Mouse (Mus musculus) liver, embryonic 13.5 days (tissue): ENCODE results near the gene H2al1c. TPM values are rescaled to one million over a fixed set of nuclear protein-coding genes. Genes with fewer than 3 reads are reported as not detected.
"Not testable (repeated sequence)": the region's sequence is repeated elsewhere in the genome, so short reads cannot be mapped to it uniquely, and the experiment has no call there.

ENCODE experiments used
- ATAC-seq: fragments of 200-750 bp; cut with Nextera tagmentation; 2 replicates; pipeline ENCODE4 v1.8.0; 2017; ENCODE audit warnings: low read depth, mild to moderate bottlenecking, moderate number of reproducible peaks, moderate library complexity
- DNase-seq: peaks from one replicate; pipeline ENCODE4 v3.0.0; 2022
- H3K27ac ChIP-seq: fragments of 300-500 bp; sonication (generic); 2 replicates; pipeline ENCODE4 v1.5.1; 2015; ENCODE audit warnings: moderate library complexity, mild to moderate bottlenecking, inconsistent platforms
- H3K27me3 ChIP-seq: fragments of 300-500 bp; sonication (generic); 2 replicates; pipeline ENCODE4 v1.6.1; 2015; ENCODE audit warnings: mild to moderate bottlenecking, inconsistent platforms
- H3K36me3 ChIP-seq: fragments of 300-500 bp; sonication (generic); 2 replicates; pipeline ENCODE4 v1.6.1; 2015; ENCODE audit warnings: mild to moderate bottlenecking, inconsistent platforms
- H3K4me1 ChIP-seq: fragments of 300-500 bp; sonication (generic); replicated peaks from 2 replicates; pipeline ENCODE4 v1.6.1; 2015; ENCODE audit warnings: inconsistent platforms
- H3K4me2 ChIP-seq: fragments of 300-500 bp; sonication (generic); 2 replicates; pipeline ENCODE4 v1.6.1; 2015; ENCODE audit warnings: inconsistent platforms, mild to moderate bottlenecking, moderate library complexity
- H3K4me3 ChIP-seq: fragments of 300-500 bp; sonication (generic); replicated peaks from 2 replicates; pipeline ENCODE4 v1.5.1; 2015; ENCODE audit warnings: mild to moderate bottlenecking, inconsistent platforms
- H3K9ac ChIP-seq: fragments of 300-500 bp; sonication (generic); 2 replicates; pipeline ENCODE4 v1.6.1; 2015; ENCODE audit warnings: mild to moderate bottlenecking, inconsistent platforms
- H3K9me3 ChIP-seq: fragments of 300-500 bp; sonication (generic); replicated peaks from 2 replicates; pipeline ENCODE4 v1.6.1; 2016; ENCODE audit warnings: inconsistent platforms
- WGBS: fragments of 180-500 bp; shearing (Covaris S2); methylation state at CpG from one replicate; pipeline ENCODE4 v1.1.7; 2015; ENCODE audit not compliant: insufficient replicate concordance; 5-methylcytosine and 5-hydroxymethylcytosine counted together
- polyA plus RNA-seq: library from polyadenylated mRNA; unstranded; fragments of >200 nt; fragmentation: Nextera tagmentation; extraction: Ambion mirVana; gene quantifications from 2 replicates; pipeline ENCODE4 v1.2.1, GENCODE M21; 2015

H2al1c gene
- polyA plus RNA-seq = not detected in 2 replicates

GRCm38 (mm10) chrX:11305355-11305754, at the start of gene H2al1c:
H2al1c (plus strand) TSS chrX:11305655.
- not testable (repeated sequence) for H3K36me3 ChIP-seq, ATAC-seq, H3K4me2 ChIP-seq, H3K9ac ChIP-seq, H3K27me3 ChIP-seq, H3K4me1 ChIP-seq, H3K9me3 ChIP-seq, DNase-seq, H3K27ac ChIP-seq, H3K4me3 ChIP-seq
- WGBS = 66% methylated on average over 2 of the region's 6 CpGs

DNA sequence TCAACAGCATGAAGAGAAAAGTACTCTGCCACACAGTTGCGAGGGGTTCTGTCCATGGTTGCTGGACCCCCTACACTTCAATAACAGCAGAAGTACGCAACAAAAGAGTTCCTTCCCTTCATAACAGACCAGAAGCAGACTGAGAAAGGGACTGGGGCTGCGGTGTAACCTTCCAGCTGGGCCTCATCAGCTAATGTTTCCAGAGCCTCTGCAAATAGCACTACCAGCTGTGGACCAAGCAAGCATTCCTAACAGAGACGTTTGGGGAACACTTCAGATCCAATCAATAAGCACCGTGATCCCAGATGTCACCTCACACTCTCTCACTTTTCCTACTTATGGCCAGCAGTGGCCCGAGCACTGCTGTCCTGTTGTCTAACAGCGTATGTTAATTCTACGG, 40.5 kb upstream of the H2al1c start:
- Histone ChIP-seq H3K4me3 (no peak overlapping the region), H3K36me3 (no peaks in the 10 kb centered on the region), H3K4me1 (no peaks in the 10 kb centered on the region), H3K9ac (no peak overlapping the region), H3K27me3 (no peaks in the 10 kb centered on the region; the same call in 1 of the 2 replicates), H3K27ac (no peak overlapping the region), H3K9me3 (no peaks in the 10 kb centered on the region), H3K4me2 (no peak overlapping the region)
- DNase-seq (no peak), ATAC-seq (no peak)
- 61% methylated on average over 8 of the region's 8 CpGs for WGBS

GRCm38 (mm10) chrX:11267791-11268190, 37.7 kb upstream of the H2al1c start:
- Histone ChIP-seq H3K9me3 (no peaks in the 10 kb centered on the region), H3K36me3 (no peaks in the 10 kb centered on the region), H3K4me3 (no peak overlapping the region), H3K9ac (no peak overlapping the region), H3K4me2 (no peak overlapping the region), H3K4me1 (no peaks in the 10 kb centered on the region), H3K27ac (no peak overlapping the region), H3K27me3 (no peaks in the 10 kb centered on the region; the same call in 1 of the 2 replicates)
- no peak for ATAC-seq
- WGBS = 54% methylated on average over 7 of the region's 7 CpGs
- DNase-seq = no peak

DNA sequence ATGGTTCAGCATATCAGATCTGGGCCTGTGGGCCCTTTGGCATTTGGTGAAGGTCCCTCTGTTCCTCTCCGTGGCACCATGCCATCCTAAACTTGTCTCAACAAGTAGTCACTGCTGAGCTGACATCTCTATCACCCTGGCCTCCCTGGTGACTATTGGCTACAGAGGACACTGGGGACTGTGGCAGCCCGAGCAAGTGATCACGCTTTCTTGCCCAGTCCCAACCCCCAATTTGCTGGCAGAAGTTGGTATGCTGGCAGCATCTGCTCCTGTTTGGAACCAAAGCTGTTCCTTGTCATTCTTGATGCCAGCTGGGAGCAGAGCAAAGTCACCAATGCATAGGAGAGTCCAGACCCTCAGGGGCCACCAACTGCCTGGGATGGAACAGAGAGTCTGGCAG, 36.4 kb upstream of the H2al1c start:
- 74% methylated on average over 3 of the region's 3 CpGs for WGBS
- no peaks in the 10 kb centered on the region for H3K9me3 ChIP-seq
- ATAC-seq = no peak
- no peaks in the 10 kb centered on the region; the same call in 1 of the 2 replicates for H3K27me3 ChIP-seq
- H3K4me1 ChIP-seq = no peaks in the 10 kb centered on the region
- no peak for DNase-seq
- no peak overlapping the region for H3K27ac ChIP-seq
- no peak overlapping the region for H3K4me2 ChIP-seq
- H3K9ac ChIP-seq = no peak overlapping the region
- H3K36me3 ChIP-seq = no peaks in the 10 kb centered on the region
- H3K4me3 ChIP-seq = no peak overlapping the region

DNA sequence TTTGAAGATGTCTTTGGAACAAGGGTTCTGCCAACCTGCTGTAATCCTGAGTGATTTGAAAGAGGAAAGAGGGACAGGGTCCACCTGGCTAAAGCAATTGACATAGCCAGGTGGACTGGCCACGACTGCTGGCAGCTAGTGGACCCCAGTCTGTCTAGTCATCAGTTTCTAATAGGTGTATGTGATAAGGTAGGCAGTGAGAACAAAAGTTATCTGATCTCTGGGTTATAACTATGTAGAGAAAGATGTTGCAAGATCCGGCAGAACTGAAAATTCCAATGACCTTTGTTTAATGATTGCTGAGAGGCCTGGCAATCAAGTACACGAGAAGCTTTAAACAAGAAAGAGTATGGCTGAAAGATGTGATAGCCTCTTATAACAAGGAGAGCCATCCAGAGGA, 32.3 kb upstream of the H2al1c start:
- H3K9ac ChIP-seq = no peak overlapping the region
- WGBS = 49% methylated on average over 3 of the region's 3 CpGs
- ATAC-seq (no peak), DNase-seq (no peak)
- no peaks in the 10 kb centered on the region for H3K4me1 ChIP-seq
- no peaks in the 10 kb centered on the region for H3K36me3 ChIP-seq
- no peak overlapping the region for H3K27ac ChIP-seq
- H3K27me3 ChIP-seq = no peaks in the 10 kb centered on the region
- no peaks in the 10 kb centered on the region for H3K9me3 ChIP-seq
- H3K4me2 ChIP-seq = no peak overlapping the region
- no peak overlapping the region for H3K4me3 ChIP-seq

DNA sequence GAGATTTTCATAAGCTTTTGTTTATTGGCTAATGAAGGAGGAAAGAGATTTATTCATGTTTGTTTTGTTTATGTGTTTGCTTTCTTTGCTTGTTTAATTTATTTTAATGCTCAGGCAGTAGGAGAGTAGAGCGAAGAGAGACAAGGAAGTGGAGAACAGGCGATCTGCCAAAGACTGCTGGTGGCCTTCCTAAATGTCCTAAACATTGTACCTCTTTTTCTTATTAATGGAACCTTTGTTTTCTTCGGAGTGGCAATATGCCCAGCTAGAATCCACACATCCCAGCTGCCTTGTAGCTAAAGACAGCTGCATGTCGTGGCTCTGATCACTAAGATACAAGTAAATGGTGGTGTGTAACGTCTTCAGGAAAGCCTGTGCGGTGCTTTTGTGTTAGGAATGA, 28.4 kb upstream of the H2al1c start:
- WGBS = 57% methylated on average over 6 of the region's 6 CpGs
- H3K4me3 ChIP-seq = no peak overlapping the region
- H3K27me3 ChIP-seq = no peaks in the 10 kb centered on the region
- no peaks in the 10 kb centered on the region for H3K4me1 ChIP-seq
- no peaks in the 10 kb centered on the region for H3K9me3 ChIP-seq
- no peaks in the 10 kb centered on the region for H3K36me3 ChIP-seq
- no peak for ATAC-seq
- no peak overlapping the region for H3K27ac ChIP-seq
- H3K9ac ChIP-seq = no peak overlapping the region
- H3K4me2 ChIP-seq = no peak overlapping the region
- DNase-seq = no peak

DNA sequence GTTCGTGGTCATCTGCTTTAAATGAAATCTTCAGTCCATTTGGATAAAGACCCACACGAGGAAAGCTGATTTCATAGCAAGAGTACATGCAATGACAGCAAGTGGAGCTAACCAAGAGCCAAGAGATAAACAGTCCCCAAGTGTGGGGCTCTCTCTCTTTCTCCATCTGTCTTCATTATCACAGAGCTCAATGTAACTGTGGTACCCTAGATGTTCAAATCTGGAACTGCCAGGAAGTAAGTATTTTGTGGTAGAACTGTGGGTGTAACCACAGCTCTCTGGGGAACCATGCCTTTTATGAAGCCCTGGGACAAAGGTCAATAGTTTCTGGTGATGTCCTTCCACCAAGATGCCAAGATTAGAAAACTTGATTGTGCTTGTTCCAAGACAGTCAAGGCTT, 24.7 kb upstream of the H2al1c start:
- Histone ChIP-seq H3K36me3 (no peaks in the 10 kb centered on the region), H3K27me3 (no peaks in the 10 kb centered on the region), H3K27ac (no peak overlapping the region), H3K4me2 (no peak overlapping the region), H3K4me3 (no peak overlapping the region), H3K4me1 (no peaks in the 10 kb centered on the region), H3K9ac (no peak overlapping the region), H3K9me3 (no peaks in the 10 kb centered on the region)
- no peak for ATAC-seq
- 39% methylated on average over 2 of the region's 2 CpGs for WGBS
- no peak for DNase-seq

- Histone ChIP-seq H3K27me3 (no peaks in the 10 kb centered on the region), H3K36me3 (no peaks in the 10 kb centered on the region), H3K4me2 (no peak overlapping the region), H3K9ac (no peak overlapping the region), H3K4me3 (no peak overlapping the region), H3K9me3 (no peaks in the 10 kb centered on the region), H3K27ac (no peak overlapping the region), H3K4me1 (no peaks in the 10 kb centered on the region)
- WGBS = 53% methylated on average over 14 of the region's 14 CpGs
- DNase-seq (no peak), ATAC-seq (no peak)
Observed at GRCm38 (mm10) chrX:11288306-11288882, 17.1 kb upstream of the H2al1c start.

DNA sequence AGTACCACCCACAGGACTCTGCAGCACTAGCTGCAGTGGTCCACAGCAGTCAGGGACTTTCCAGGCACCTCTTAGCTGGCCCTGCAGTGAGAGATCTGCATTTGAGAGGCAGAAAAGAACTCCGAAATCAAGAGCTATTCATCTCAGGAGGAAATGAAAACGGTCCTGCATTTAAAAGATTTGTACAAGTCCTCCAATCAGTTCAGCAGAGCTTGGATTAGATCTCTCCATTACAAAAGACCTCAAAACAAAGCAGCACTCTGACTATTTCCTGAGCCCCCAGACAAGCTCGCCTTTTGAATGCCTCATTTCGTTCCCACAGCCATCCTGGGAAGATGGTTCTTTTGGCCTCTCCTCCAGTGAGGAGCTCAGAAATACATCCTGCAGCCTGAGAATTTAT, 16.2 kb upstream of the H2al1c start:
- no peaks in the 10 kb centered on the region for H3K4me1 ChIP-seq
- no peak overlapping the region for H3K4me2 ChIP-seq
- H3K27me3 ChIP-seq = no peaks in the 10 kb centered on the region
- H3K27ac ChIP-seq = no peak overlapping the region
- no peak for DNase-seq
- ATAC-seq = no peak
- no peaks in the 10 kb centered on the region for H3K36me3 ChIP-seq
- H3K9ac ChIP-seq = no peak overlapping the region
- WGBS = 43% methylated on average over 4 of the region's 4 CpGs
- no peaks in the 10 kb centered on the region for H3K9me3 ChIP-seq
- H3K4me3 ChIP-seq = no peak overlapping the region

DNA sequence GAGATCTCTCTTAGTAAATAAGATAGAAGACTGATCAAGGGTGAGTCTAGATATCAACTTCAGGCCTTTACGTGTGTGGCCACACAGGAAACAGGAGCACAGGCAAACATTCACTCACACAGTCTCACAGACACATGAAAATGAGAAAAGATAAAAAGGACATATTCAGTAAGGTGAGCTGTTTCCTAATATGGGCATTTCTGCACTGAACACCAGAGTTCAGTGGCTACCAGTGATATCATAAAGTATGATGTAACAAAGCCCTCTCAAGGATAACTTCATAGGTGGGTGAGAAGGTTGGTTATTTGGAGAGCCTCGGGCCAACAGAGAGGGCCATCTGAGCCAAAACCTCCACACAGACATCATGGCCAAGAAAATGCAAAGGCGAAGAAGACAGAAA, 6.5 kb upstream of the H2al1c start, which contains the start of gene H2al1a:
H2al1a (plus strand) TSS at position 301 of the 400 bp plus-strand sequence.
- WGBS = no CpG with 5 or more reads among the region's 3 CpGs
- H3K4me3 ChIP-seq, ATAC-seq: not testable (repeated sequence)

DNA sequence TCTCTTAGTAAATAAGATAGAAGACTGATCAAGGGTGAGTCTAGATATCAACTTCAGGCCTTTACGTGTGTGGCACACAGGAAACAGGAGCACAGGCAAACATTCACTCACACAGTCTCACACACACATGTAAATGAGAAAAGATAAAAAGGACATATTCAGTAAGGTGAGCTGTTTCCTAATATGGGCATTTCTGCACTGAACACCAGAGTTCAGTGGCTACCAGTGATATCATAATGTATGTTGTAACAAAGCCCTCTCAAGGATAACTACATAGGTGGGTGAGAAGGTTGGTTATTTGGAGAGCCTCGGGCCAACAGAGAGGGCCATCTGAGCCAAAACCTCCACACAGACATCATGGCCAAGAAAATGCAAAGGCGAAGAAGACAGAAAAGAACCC, 3.3 kb upstream of the H2al1c start, which contains the start of gene H2al1b:
H2al1b (plus strand) TSS at position 301 of the 400 bp plus-strand sequence.
- not testable (repeated sequence) for DNase-seq, H3K36me3 ChIP-seq, H3K27me3 ChIP-seq, ATAC-seq, H3K4me1 ChIP-seq, H3K9ac ChIP-seq, H3K4me3 ChIP-seq, H3K9me3 ChIP-seq, H3K27ac ChIP-seq, H3K4me2 ChIP-seq
- 88% methylated on average over 1 of the region's 3 CpGs for WGBS

More for the DNA sequence above, 6.5 kb upstream of the H2al1c start, which contains the start of gene H2al1a:
- H3K4me1 ChIP-seq, H3K4me2 ChIP-seq, H3K9me3 ChIP-seq, H3K36me3 ChIP-seq, H3K27me3 ChIP-seq, DNase-seq, H3K27ac ChIP-seq, H3K9ac ChIP-seq: not testable (repeated sequence)

- not testable (repeated sequence) for H3K4me1 ChIP-seq, H3K27me3 ChIP-seq, H3K27ac ChIP-seq, H3K9ac ChIP-seq, H3K4me3 ChIP-seq, H3K4me2 ChIP-seq, H3K36me3 ChIP-seq, ATAC-seq, H3K9me3 ChIP-seq, DNase-seq
- WGBS = no CpG with 5 or more reads among the region's 6 CpGs
Observed at GRCm38 (mm10) chrX:11308524-11308923, 3.1 kb downstream of the H2al1c start, which contains the start of gene H2al1d. H2al1d (plus strand) TSS chrX:11308824.
